Mouse (Mus musculus) T-helper 2 cell (primary cell): ENCODE data around the gene Dnm2.

Experiments used
- in situ Hi-C: fragments of 300-600 bp; cut with MboI, MseI; formaldehyde crosslinking; loops from one replicate; pipeline ENCODE4 v1.15.1; 2025; ENCODE audit warnings: high pct_unique_total_duplicates

Dnm2 gene

DNA sequence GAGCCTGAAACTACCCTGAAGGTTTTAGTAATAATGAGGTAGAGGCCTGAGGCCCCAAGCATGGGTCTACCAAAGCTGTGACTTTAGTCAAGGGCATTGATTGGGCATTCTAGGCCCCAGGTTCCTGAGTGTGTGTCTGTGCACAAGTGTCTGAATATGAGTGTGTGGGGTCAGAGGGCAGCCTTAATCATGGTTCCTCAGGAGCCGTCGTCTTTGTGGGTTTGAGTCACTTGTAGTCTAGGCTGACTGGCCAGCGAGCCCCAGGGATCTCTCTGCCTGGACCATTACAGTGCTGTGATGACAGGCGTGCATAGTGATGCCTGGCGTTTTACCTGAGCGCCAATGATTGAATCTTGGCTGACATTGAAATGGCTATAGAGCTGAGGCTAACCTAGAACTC, 3.5 kb downstream of the Dnm2 start:
- in situ Hi-C loops = no loop called here

DNA sequence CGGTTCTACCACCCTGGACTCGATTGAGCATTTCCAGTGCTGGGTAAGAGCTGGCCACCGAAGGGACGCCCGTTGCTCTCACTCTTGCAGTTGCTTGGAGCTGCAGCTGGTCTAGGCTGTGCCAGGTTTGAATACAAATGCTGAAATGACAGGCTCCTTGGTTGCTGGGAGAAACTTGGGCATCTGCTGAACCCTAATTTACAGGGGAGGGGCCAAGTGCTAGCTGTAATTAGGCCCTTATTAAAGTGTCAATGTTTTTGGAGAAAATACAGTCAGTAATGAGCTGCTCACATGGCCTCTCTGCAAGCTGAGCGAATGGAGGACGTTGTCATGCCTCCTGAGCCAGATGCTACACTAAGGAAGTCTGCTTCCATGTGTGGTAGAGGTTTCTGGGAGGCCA, 6.0 kb downstream of the Dnm2 start:
- in situ Hi-C loops = no loop called here

GRCm38 (mm10) chr9:21432066-21432465, 7.4 kb downstream of the Dnm2 start:
- in situ Hi-C loops = no loop called here

DNA sequence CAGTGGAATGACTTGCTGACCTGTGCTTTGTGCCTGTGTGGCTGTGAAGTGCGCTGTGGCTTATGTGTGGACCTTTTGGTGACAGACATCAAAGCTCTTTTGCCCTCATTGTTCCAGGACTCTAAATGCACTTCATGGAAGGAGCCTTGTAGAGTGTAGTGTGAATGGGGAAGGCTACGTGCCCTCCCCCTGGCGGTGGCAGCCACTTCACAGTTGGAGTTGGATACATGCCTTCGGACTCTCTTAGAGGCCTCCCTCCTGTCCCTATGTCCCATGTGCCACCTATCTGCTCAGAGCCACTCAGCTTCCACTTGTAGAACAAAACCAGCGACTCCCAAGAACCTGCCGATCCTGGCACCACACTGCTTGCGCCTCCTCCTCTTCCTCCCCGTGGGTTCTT, 9.1 kb downstream of the Dnm2 start:
- in situ Hi-C loops = no loop called here

DNA sequence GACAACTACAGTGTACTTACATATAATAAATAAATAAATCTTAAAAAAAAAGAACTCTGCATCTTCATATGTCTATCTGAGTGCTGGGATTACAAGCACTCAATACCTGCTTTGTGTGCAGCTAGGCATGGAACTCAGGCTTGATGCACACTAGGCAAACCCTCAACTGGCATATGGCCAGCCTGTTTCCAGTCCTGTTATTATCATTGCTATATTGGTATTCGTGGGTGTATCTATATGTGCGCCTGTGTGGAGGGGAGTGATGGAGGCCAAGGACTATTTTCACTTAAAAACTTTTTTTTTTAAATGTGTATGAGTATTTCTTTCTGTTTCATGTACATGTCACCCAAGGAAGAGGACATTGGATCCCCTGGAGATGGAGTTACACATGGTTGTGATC, 9.7 kb downstream of the Dnm2 start:
- in situ Hi-C loops = no loop called here

DNA sequence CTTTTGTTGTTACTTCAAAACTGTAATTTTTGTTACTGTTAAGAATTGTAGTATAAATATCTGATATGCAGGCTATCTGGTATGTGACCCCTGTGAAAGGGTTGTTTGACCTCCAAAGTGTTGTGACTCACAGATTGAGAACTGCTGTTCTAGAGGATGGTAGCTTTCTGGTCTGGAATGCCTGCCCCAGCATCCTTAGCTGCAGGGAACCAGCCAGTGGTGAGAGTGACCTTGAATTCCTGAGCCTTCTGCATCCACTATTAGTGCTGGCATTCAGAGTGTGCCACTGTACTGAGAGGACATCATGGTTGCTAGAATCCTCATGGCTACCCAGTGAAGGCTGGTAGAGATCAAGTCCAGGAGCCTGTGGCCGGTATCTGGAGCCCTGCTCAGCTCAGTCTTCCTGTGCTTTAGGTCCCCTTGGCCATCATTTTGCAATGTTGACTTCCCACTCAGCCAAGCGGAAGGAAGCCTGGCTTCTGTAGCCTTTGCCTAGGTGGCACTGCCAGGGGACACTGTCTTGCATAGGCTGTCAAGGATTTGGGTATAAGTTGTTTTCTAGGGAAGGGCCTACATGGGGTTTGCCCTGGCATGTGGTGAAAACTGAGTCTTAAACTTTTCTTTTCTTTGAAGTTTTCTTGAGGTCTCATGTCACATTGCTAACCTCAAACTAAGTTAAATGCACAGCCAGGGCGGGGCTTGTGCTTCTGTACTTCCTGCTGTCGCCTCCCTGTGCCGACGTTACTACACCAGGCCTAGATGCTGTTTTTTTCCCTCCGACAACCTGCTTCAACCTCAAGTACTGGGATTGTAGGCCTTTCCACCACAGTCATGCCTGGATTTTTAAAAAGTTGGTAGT, 11.3 kb downstream of the Dnm2 start:
- in situ Hi-C loops = no loop called here

DNA sequence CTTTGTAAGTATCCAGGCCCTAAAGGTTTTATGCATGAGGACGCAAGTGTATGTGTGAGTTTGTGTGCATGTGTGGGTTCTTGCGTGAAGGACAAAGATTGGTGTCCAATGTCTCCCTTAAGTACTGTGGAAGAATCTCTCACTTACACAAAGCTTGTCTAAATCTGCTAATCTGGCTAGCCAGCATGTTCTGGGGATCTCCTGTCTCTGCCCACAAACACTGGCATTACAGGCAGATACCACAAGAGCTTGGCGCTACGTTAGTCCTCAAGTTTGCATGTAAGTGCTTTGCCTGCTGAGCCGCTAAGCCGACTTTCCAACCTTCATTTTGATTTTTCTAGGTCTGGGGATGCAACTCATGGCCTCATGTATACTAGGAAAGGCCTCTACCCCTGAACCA, 12.9 kb downstream of the Dnm2 start:
- in situ Hi-C loops = no loop called here

GRCm38 (mm10) chr9:21438219-21438618, 13.5 kb downstream of the Dnm2 start:
- in situ Hi-C loops = no loop called here

DNA sequence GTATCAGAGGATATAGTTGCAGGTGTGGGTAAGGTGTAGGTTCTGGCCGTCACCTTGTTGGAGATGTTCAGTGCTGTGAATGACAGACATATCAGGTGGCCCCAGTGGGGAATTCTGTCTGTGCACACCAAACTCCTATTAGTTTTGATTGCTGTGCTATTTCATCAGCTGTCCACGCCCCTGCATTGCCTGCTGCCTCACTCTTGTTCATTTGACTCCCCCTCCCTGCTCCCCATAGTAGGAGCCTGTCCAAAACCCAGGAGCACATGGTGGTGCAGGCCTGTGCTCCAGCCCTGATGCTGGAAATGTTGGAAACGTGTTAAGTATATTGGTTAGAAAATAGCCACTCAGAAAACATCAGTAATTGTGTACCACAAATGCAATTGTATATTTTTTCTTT, 14.7 kb downstream of the Dnm2 start:
- in situ Hi-C loops = no loop called here

GRCm38 (mm10) chr9:21439914-21440313, 15.2 kb downstream of the Dnm2 start:
- in situ Hi-C loops = no loop called here

DNA sequence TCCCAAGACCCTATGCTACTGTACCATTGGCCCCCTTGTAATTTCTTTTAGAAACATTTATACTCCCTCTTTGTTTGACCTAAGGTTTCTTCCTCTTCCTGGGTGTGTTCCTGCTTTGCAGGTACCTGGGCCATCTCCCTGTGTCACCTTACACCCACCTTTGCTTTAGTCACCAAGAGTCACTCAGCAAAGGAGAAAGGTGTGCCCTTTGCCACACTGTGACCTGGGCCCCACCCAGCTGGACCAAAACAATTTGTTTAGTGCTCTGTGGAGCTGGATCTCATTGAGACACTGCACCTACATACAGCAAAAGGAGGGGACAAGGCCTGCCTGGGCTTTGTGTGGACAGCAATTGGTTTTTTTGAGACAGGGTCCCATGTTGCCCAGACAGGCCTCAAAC, 15.7 kb downstream of the Dnm2 start:
- in situ Hi-C loops = no loop called here

DNA sequence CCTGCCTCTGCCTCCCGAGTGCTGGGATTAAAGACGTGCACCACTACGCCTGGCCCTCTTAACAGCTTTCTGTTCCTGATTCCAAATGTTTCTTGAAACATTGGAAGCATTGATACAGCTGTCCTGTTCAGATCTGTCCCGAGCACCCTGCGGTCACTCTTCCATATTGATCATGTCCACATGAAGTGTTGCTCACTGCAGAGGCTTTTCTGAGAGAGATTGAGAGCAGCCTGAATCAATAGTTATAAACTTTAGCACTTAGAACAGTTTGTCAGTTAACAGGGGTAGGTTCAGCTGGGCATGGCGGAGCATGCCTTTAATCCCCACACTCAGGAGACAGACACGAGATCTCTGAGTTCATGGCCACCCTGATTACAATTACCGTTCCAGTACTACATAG, 19.1 kb downstream of the Dnm2 start:
- in situ Hi-C loops = no loop called here

DNA sequence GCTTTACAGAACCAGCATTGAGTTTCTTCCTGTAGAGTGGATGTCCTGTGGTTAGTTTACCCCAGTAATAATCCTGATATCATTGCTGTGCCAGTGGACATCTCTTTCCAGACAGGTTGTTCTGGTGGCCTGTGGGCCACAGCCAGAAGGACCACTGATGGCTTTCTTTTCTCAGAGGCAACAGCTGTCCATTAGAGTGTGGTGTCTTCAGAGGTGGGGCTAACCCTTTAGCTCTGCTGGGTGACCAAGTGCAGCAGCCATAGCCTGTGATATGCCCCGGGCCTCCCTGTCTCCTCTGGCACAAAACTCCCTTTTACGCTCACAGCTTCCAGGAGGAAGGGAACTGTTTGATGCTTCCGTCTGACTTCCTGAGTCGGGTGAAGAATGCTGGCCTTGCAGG, 19.9 kb downstream of the Dnm2 start:
- in situ Hi-C loops = no loop called here

DNA sequence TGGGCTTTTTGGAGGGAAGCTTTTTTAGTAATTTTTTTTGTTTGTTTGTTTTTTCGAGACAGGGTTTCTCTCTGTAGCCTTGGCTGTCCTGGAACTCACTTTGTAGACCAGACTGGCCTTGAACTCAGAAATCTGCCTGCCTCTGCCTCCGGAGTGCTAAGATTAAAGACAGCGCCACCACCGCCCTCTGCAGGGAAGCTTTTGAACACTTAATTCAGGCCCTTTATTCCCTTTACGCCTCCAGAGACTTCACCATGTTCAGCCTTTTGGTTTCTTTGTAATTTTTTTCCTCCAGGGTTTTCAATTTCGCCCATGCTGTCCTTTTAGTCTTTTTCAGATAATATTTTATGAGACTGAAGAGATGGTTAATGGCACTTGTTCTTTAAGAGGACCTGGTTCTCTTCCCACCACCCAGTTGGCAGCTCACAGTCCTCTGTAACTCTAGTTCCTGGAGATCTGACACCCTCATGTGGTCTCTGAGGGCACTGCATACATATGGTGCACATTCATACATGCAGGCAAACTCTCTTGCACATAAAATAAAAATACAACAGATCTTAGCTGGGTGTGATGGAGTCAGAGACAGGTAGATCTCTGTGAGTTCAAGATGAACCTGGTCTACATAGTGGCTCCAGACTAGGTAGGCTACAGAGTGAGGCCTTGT, 20.5 kb downstream of the Dnm2 start:
- in situ Hi-C loops = no loop called here

DNA sequence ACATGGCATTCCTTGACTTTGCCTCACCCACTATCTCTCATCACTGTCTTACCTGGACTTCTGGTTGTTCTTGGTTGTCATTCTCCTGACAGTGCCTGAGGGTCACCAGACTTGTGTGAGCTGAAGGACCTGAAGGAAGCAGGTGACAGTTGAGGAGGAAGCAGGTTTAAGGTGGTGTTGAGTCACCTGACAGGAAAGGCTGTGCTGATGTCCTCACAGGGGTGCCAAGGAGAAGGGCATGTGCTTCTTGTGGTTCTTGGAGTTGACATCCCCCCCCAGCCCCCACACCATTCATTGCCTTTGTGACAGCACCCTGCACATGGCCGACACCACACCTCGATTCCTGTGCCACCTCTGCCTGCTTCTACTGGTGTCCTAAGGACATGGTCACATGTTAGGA, 23.1 kb downstream of the Dnm2 start:
- in situ Hi-C loops = no loop called here

- in situ Hi-C loops = no loop called here
These were observed 25.0 kb downstream of the Dnm2 start for GRCm38 (mm10) chr9:21449710-21450109.

- in situ Hi-C loops = no loop called here
These were observed 25.6 kb downstream of the Dnm2 start for GRCm38 (mm10) chr9:21450270-21450669.

GRCm38 (mm10) chr9:21451391-21451790, 26.7 kb downstream of the Dnm2 start:
- in situ Hi-C loops = no loop called here

DNA sequence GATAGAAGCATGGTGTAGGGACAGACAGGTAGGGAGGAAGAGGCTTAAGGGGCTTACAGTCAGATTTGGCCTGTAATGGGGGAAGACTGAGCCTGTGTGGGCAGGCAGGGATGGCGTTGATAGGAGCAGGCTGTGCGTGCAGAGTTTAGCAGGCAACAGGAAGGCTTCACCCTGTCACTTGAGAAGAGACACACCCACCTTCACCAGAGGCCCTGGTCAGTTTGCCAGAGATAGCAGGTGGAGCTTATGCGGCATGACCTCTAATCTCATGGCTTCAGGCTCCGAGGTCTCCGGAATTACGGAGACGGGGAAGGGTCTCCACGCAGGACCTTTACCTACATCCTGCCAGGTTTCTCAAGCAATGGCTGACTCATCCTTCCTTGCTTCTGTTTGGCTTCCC, 27.2 kb downstream of the Dnm2 start:
- in situ Hi-C loops = no loop called here

- in situ Hi-C loops = no loop called here
These were observed 28.3 kb downstream of the Dnm2 start for GRCm38 (mm10) chr9:21453003-21453402.

- in situ Hi-C loops = no loop called here
These were observed 28.8 kb downstream of the Dnm2 start for GRCm38 (mm10) chr9:21453459-21453858.

DNA sequence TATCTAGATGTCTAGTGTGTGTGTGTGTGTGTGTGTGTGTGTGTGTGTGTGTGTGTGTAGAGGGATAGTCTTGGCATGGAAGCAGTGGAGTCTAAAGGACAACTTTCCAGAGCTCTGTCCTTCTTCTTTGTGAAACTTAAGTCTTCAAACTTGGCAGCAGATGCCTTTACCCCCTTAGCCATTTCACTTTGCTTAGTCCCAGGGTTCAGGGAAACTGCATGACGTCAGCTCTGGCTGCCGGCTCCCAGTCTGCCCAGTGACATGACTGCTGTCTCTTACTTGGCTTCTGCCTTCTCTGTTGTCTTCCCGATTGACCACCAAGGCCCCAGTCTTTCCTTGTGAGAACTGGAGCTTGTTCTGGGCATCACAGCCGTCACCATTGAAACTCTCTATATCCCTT, 29.8 kb downstream of the Dnm2 start:
- in situ Hi-C loops = no loop called here

DNA sequence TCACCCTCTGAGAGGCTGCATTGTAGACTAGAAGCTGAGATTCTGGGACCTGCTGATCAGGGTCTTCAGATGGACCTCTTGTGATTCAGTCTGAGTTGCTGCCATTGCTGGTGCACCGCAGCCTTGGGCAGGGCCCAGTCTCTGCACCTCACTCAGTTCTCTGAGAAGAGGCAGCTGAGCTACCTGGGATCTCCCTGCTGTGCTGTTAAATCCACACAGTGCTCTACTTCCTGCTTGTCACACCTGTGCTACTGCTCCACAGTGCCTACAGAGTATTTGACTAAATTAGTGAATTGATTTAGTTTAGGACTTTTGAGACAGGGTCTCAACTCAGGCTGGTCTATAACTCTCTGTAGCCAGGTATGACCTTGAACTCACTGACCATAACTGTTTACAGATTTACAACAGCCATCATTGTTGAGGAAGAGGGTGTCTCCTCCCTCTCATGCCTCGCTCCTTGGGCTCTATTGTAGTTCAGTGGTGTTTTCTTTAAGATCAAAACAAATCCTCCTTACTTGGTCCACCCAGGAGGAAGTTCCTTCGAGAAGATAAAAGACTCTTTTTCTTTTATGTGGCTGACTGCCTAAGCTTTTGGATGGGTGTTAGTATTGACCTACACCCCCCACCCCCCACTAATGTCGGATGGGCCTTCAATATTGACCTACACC, 30.5 kb downstream of the Dnm2 start:
- in situ Hi-C loops = no loop called here
